Mouse (Mus musculus) neural tube, embryonic 15.5 days (tissue): ENCODE results near the gene Ubap1. TPM values are rescaled to one million over a fixed set of nuclear protein-coding genes. Genes with fewer than 3 reads are reported as not detected.

Source experiments
- ATAC-seq: fragments of 200-750 bp; cut with Nextera tagmentation; 2 replicates; pipeline ENCODE4 v1.8.0; 2017; ENCODE audit warnings: mild to moderate bottlenecking, moderate TSS enrichment, moderate library complexity; ENCODE audit not compliant: low FRiP score
- H3K27ac ChIP-seq: fragments of 300-500 bp; sonication (generic); replicated peaks from 2 replicates; pipeline ENCODE4 v1.5.1; 2015; ENCODE audit warnings: mild to moderate bottlenecking, inconsistent platforms
- H3K27me3 ChIP-seq: fragments of 300-500 bp; sonication (generic); replicated peaks from 2 replicates; pipeline ENCODE4 v1.6.1; 2015; ENCODE audit warnings: inconsistent platforms
- H3K36me3 ChIP-seq: fragments of 300-500 bp; sonication (generic); 2 replicates; pipeline ENCODE4 v1.6.1; 2015; ENCODE audit warnings: inconsistent platforms
- H3K4me1 ChIP-seq: fragments of 300-500 bp; sonication (generic); 2 replicates; pipeline ENCODE4 v1.6.1; 2015; ENCODE audit warnings: inconsistent platforms
- H3K4me2 ChIP-seq: fragments of 300-500 bp; sonication (generic); 2 replicates; pipeline ENCODE4 v1.6.1; 2015; ENCODE audit warnings: inconsistent platforms, mild to moderate bottlenecking, moderate library complexity
- H3K4me3 ChIP-seq: fragments of 300-500 bp; sonication (generic); replicated peaks from 2 replicates; pipeline ENCODE4 v1.5.1; 2015; ENCODE audit warnings: mild to moderate bottlenecking, inconsistent platforms
- H3K9ac ChIP-seq: fragments of 300-500 bp; sonication (generic); replicated peaks from 2 replicates; pipeline ENCODE4 v1.6.1; 2015; ENCODE audit warnings: mild to moderate bottlenecking, inconsistent platforms
- H3K9me3 ChIP-seq: fragments of 300-500 bp; sonication (generic); replicated peaks from 2 replicates; pipeline ENCODE4 v1.6.1; 2016; ENCODE audit warnings: inconsistent platforms
- WGBS: fragments of 180-500 bp; shearing (Covaris S2); methylation state at CpG from one replicate; pipeline ENCODE4 v1.1.7; 2015; ENCODE audit warnings: mixed read lengths; 5-methylcytosine and 5-hydroxymethylcytosine counted together
- polyA plus RNA-seq: library from polyadenylated mRNA; unstranded; fragments of >200 nt; fragmentation: Nextera tagmentation; extraction: Ambion mirVana; gene quantifications from 2 replicates; pipeline ENCODE4 v1.2.1, GENCODE M21; 2015

Gene Ubap1
- polyA plus RNA-seq, 1 experiment from 2014 or later, result 68.1 TPM

DNA sequence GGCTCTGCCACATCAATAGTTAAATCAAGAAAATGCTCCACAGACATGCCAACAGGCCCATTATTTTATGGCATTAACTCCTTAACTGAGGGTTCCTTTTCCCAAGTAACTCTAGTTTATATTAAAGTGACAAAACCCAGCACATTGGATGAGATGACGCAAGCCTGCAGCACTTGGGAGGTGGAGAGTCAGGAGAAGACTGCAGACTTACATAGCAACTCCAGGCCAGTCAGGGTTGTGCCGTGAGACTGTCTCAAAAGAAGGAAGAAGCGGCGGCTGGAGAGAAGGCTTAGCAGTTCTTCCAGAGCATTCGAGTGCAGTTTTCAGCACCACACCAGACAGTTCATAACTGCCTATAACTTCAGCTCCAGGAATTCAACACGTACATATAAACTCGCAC lies 10.6 kb downstream of the Ubap1 start:
- Histone ChIP-seq H3K9me3 (no peaks in the 10 kb centered on the region), H3K27me3 (no peaks in the 10 kb centered on the region), H3K27ac (no peak overlapping the region), H3K4me2 (no peak overlapping the region), H3K36me3 (no peaks in the 10 kb centered on the region; the same call in 1 of the 2 replicates), H3K4me3 (no peak overlapping the region), H3K4me1 (0 out of 2 replicates have a peak, but pooled peaks cover 3% of the 10 kb centered on the region), H3K9ac (no peak overlapping the region)
- WGBS, result 94% methylated on average over 7 of the region's 7 CpGs
- ATAC-seq, result no peak

DNA sequence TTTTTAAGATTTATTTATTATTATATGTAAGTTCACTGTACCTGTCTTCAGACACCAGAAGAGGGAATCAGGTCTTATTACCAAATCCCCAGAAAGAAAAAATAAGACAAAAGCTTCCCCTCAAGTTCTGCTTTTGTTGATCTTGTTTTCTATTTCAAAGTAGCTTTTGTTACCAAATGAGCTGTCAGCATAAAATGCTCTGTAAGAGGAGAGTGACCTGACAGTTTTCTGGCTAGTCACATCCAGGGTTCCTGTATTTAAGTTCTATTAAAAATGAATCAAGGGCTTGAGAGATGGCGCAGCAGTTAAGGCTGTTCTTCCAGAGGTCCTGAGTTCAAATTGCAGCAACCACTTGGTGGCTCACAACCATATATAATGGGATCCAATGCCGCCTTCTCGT lies 12.3 kb downstream of the Ubap1 start:
- H3K4me1 ChIP-seq, result 0 out of 2 replicates have a peak, but pooled peaks cover 3% of the 10 kb centered on the region
- ATAC-seq, result no peak
- H3K9me3 ChIP-seq, result no peaks in the 10 kb centered on the region
- no peaks in the 10 kb centered on the region; the same call in 1 of the 2 replicates for H3K36me3 ChIP-seq
- H3K9ac ChIP-seq, result no peak overlapping the region
- no peaks in the 10 kb centered on the region for H3K27me3 ChIP-seq
- no peak overlapping the region for H3K4me2 ChIP-seq
- 96% methylated on average over 3 of the region's 3 CpGs for WGBS
- H3K4me3 ChIP-seq, result no peak overlapping the region
- no peak overlapping the region for H3K27ac ChIP-seq

DNA sequence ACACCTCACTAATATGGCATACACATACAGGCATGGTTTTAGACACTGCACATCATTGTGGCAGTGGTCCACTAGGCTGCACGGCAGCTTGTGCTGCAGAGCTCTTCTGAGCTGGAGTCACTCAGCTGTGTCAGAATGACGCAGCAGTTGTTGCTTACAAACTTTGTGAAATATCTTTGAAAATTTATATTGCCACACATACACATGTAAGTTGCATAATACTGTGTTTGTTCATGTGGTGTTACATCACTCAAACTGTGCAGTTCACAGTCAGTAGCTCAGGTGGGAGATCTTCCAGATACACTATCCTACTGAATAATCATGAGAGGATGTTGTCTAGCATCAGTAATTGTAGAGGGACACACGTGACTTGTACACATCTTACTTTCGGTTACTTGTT lies 19.4 kb downstream of the Ubap1 start:
- Histone ChIP-seq H3K27ac (no peak overlapping the region), H3K27me3 (no peaks in the 10 kb centered on the region), H3K4me3 (no peak overlapping the region), H3K36me3 (peaks cover 17% of the 10 kb centered on the region), H3K4me2 (no peak overlapping the region), H3K9ac (no peak overlapping the region), H3K9me3 (no peaks in the 10 kb centered on the region), H3K4me1 (no peaks in the 10 kb centered on the region)
- 93% methylated on average over 4 of the region's 4 CpGs for WGBS
- no peak for ATAC-seq

DNA sequence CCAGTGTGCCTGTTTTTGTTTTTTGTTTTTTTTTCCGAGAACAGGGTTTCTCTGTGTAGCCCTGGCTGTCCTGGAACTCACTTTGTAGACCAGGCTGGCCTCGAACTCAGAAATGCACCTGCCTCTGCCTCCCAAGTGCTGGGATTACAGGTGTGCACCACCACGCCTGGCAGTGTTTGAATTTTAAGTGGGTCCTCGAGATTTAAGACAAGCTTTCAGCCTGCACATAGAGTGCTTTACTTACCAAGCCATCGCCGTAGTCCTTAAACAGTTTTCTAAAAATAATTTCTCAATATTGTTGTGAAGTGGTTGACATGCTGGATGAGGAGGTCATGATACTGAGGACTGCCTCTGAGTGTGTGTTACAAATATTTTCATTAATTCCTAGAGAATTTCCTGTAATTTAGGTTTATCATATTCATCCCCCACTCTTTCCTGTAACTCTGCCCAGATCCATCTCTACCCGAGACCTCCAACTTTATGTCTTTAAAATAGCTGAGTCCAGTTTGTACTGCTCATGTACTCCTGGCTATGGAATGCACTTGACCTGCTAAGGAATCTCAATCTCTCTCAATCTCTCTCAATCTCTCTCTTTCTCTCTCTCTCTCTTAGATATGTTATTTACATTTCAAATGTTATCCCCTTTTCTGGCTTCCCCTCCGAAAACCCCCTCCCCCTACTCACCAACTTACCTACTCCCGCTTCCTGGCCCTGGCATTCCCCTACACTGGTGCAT lies 21.1 kb downstream of the Ubap1 start:
- Histone ChIP-seq H3K4me2 (no peak overlapping the region), H3K4me3 (no peak overlapping the region), H3K27me3 (no peaks in the 10 kb centered on the region), H3K9me3 (no peaks in the 10 kb centered on the region), H3K9ac (no peak overlapping the region), H3K4me1 (no peaks in the 10 kb centered on the region), H3K27ac (no peak overlapping the region), H3K36me3 (peaks cover 24% of the 10 kb centered on the region)
- WGBS, result 97% methylated on average over 9 of the region's 9 CpGs
- ATAC-seq, result no peak

DNA sequence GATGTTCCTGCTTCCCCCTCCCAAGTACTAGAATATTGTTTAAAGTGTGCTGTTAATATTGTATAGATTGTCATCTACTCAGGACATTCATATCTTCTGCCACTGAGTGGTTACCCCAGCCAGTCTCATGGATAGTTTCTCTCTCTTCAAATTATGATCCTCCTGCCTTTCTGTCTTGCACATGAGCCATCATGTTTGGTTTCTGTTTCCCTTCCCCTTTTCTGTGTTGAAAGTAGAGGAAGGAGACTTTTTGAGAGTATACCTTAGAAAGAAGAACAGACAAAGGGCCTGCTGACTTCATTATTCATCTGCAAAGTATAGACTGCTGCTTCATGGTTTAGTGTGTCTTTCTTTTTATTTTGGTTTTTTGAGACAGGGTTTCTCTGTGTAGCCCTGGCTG lies 28.8 kb downstream of the Ubap1 start:
- Histone ChIP-seq H3K36me3 (peaks cover 51% of the 10 kb centered on the region), H3K9ac (no peak overlapping the region), H3K27me3 (no peaks in the 10 kb centered on the region), H3K4me3 (no peak overlapping the region), H3K4me2 (no peak overlapping the region), H3K27ac (no peak overlapping the region), H3K9me3 (no peaks in the 10 kb centered on the region), H3K4me1 (no peaks in the 10 kb centered on the region)
- ATAC-seq, result no peak

DNA sequence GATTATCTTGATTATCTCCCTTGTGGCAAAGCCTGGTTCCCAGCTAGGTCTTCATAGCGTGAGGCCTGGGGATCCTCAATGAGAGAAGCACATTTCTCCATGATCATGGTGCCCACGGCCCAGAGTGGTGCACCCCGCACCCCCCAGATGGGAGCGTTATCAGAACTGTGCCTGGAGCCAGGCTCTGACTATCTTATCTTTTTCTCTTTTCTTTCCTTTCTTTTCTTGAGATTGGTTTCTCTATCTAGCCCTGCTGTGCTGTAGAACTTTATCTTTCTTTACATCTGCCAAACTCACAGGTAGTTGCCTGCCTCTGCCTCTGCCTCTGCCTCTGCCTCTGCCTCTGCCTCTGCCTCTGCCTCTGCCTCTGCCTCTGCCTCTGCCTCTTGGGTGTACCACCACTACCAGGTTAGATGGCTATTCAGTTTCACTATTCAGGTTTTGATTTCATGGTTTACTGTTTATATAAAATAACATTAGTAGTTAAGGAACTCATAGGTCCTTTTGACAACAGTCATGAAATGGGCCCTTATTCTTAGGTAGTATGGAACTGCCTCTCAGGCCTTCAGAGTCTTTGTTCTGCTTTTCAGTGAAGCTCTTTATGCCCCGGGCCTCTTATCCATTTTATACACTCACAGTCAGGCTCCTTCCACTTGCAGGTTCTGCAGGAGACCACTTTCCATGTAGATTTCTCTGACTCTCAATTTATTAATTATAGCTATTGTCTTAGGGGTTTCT lies 32.6 kb downstream of the Ubap1 start:
- H3K4me2 ChIP-seq, result no peak overlapping the region
- no peak for ATAC-seq
- peaks cover 37% of the 10 kb centered on the region for H3K36me3 ChIP-seq
- no peaks in the 10 kb centered on the region for H3K9me3 ChIP-seq
- H3K9ac ChIP-seq, result no peak overlapping the region
- no peak overlapping the region for H3K27ac ChIP-seq
- WGBS, result 91% methylated on average over 5 of the region's 5 CpGs
- H3K4me3 ChIP-seq, result no peak overlapping the region
- H3K4me1 ChIP-seq, result no peaks in the 10 kb centered on the region
- H3K27me3 ChIP-seq, result no peaks in the 10 kb centered on the region

DNA sequence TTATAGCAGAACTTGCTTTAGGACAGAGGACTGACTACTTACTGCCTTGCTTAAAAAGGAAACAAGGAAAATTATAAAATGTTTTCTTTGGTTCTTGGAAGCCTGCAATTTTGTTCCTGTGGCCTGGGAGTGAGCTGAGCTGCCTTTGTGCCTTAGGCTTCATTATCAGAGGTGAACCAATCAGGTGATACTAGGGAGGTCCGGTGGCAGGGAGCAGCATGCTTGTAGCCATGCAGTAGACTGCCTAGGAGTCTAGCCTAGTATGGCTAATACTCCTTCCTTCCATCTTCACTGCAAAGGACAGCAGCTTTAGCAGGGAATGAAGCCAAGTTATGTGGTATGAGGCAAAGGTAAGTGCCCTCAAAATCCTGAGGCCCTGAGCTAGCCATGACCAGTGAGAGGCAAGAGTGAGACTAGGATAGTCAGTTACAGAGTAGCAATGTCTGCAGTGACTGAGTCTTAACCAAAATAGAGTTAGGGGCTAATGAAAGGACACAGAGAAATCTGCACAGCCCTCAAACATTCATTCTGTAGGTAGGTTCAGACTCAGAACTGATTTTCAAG lies 37.7 kb downstream of the Ubap1 start:
- Histone ChIP-seq H3K27ac (no peak overlapping the region), H3K9ac (0 out of 2 replicates have a peak overlapping the region, but pooled peaks have one; percentile 7), H3K4me1 (no peaks in the 10 kb centered on the region), H3K36me3 (peaks cover 41% of the 10 kb centered on the region), H3K4me2 (no peak overlapping the region), H3K4me3 (no peak overlapping the region), H3K9me3 (no peaks in the 10 kb centered on the region), H3K27me3 (no peaks in the 10 kb centered on the region)
- ATAC-seq, result no peak
- WGBS, result 90% methylated on average over 1 of the region's 1 CpGs

DNA sequence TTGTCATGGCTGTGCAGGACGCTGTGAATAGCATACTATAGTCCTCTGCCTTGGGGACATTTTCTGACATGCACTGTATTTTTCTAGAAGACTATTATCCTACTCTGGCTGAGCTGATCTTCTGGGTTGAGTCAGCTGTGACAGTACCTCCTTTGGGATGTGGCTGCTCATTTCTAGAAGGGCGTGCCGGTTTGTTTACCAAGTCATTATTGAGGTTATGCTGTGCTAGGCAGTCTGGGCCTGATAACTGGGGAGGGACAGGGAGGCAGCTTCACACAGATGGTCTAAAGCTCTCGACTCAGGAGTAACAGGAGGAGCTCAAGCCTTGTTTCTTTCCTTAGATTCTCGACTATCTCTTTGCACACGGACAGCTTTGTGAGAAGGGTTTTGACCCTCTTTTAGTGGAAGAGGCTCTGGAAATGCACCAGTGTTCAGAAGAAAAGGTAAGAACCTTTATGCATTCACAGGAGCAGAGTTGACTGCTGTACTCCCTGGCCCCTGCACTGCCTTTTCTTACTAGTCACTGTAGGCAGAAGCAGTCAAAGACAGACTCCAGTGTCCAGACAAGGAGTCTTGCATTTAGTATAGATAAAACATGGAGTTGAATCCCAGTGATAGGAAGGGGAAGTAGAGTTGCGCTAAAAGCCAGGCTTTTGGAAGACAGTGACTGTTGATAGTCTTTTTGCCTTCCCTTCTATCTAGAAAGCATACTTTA lies 39.1 kb downstream of the Ubap1 start:
- peaks cover 52% of the 10 kb centered on the region for H3K36me3 ChIP-seq
- H3K4me3 ChIP-seq, result no peak overlapping the region
- WGBS, result 84% methylated on average over 7 of the region's 7 CpGs

DNA sequence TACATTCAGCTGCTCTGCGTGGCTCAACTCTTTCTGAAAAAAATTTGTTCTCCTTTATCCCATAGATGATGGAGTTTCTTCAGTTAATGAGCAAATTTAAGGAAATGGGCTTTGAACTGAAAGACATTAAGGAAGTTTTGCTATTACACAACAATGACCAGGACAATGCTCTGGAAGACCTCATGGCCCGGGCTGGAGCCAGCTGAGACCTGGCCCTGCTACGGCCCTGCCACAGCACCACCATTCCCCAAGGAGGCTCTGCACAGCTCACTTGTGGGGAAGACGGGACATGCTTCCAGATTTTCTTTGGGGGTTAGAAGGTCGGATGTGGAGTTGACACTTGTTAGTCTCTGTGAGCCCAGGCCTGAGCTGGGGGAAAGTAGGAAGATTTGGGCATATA lies 39.8 kb downstream of the Ubap1 start:
- no peaks in the 10 kb centered on the region for H3K27me3 ChIP-seq
- WGBS, result 82% methylated on average over 5 of the region's 5 CpGs
- H3K4me1 ChIP-seq, result no peaks in the 10 kb centered on the region
- no peak for ATAC-seq
- H3K4me3 ChIP-seq, result no peak overlapping the region
- peaks cover 52% of the 10 kb centered on the region for H3K36me3 ChIP-seq
- H3K27ac ChIP-seq, result no peak overlapping the region
- no peak overlapping the region for H3K9ac ChIP-seq
- H3K4me2 ChIP-seq, result no peak overlapping the region
- no peaks in the 10 kb centered on the region for H3K9me3 ChIP-seq

More for the DNA sequence above, 39.1 kb downstream of the Ubap1 start:
- H3K4me2 ChIP-seq, result no peak overlapping the region
- H3K27me3 ChIP-seq, result no peaks in the 10 kb centered on the region
- no peaks in the 10 kb centered on the region for H3K9me3 ChIP-seq
- ATAC-seq, result no peak
- H3K9ac ChIP-seq, result no peak overlapping the region
- no peak overlapping the region for H3K27ac ChIP-seq
- no peaks in the 10 kb centered on the region for H3K4me1 ChIP-seq

DNA sequence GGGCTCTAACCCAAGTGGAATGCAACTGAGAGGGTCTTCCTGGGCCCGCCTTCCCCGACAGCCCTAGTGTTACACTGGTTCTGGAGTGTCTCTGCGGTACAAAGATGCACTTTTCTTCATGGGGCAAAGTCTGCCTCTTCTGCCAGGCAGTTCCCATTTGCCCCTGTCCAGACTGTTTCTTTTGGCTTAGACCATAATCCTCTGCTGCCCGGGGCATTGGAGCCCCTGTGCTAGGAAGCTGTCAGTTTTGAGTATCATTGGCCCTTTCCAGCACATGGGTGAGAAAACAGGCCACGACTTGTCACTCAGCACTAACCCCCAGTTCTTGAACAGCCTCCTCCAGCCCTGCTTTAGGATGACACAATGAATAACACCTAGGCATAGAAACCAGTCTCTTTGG lies 40.4 kb downstream of the Ubap1 start:
- Histone ChIP-seq H3K4me2 (no peak overlapping the region), H3K9ac (no peak overlapping the region), H3K27ac (no peak overlapping the region), H3K27me3 (no peaks in the 10 kb centered on the region), H3K4me3 (no peak overlapping the region), H3K36me3 (peaks cover 56% of the 10 kb centered on the region), H3K9me3 (no peaks in the 10 kb centered on the region), H3K4me1 (no peaks in the 10 kb centered on the region)
- WGBS, result 95% methylated on average over 5 of the region's 5 CpGs
- ATAC-seq, result no peak

DNA sequence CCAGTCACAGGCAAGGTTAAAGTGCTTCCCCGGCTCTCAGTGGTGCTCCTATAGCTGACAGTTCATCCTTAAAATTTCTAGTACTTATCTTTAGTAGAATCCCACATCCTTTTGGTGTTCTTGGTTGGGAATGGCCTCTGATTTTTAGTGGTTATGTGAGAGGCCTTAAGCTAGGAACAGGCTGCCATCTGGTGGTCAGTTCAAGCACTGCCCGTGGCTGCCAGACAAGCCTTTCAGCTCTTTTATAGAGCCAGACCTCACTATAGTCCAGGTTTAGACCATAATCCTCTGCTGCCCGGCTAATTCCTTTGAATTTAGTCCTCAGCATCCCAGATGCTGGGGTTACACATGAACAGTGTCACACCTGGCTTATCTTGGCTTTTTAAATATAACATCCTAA lies 41.3 kb downstream of the Ubap1 start:
- Histone ChIP-seq H3K27me3 (no peaks in the 10 kb centered on the region), H3K4me2 (no peak overlapping the region), H3K4me3 (no peak overlapping the region), H3K4me1 (no peaks in the 10 kb centered on the region), H3K36me3 (peaks cover 64% of the 10 kb centered on the region), H3K9ac (no peak overlapping the region), H3K27ac (no peak overlapping the region), H3K9me3 (no peaks in the 10 kb centered on the region)
- 34% methylated on average over 3 of the region's 3 CpGs for WGBS
- no peak for ATAC-seq
